15 mouse cellular contexts compared by ENCODE assay signal in the genomic region with DNA sequence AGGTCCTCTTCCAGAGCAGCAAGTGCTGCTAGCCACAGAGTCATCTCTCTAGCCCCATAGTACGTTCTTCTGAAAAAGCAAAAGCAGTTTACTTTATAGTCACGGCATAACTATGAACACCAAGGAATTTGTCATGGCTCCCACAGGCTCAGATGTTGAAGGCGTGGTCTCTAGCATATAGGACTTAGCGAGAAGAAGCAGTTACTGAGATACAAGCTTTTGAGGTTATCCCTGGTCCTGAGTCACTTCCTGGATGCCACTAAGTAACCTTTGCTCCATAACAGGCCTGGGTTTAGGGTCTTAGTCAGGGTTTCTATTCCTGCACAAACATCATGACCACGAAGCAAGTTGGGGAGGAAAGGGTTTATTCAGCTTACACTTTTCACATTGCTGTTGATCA.
"Had no signal": no experiment of that assay in that cellular context is flagged by ENCODE, and none has a peak within 500 bp of the region (broad histone marks: within the 10 kb centered on the region; RNA-seq: fewer than 3 reads in every experiment).

No protein-coding gene starts in this region.

- H3K27me3 ChIP-seq: liver, embryonic 15.5 days; lung, embryonic 15.5 days; midbrain, embryonic 12.5 days; neural tube, embryonic 12.5 days; stomach, embryonic 15.5 days had no signal

- H3K27ac ChIP-seq: liver, embryonic 15.5 days; lung, embryonic 15.5 days; midbrain, embryonic 10.5 days; midbrain, embryonic 12.5 days; neural tube, embryonic 12.5 days; stomach, embryonic 15.5 days had no signal

- DNase-seq: liver, postnatal 0 days; lung, adult 2 months; lung, postnatal 14 days; lung, postnatal 36 days; midbrain, embryonic 14.5 days; right cerebral cortex, postnatal 14 days; thymus, adult 18-20 months; thymus, postnatal 14 days; thymus, postnatal 36 days had no signal

- H3K4me3 ChIP-seq: liver, embryonic 15.5 days; lung, embryonic 15.5 days; midbrain, embryonic 10.5 days; midbrain, embryonic 12.5 days; neural tube, embryonic 12.5 days; stomach, embryonic 15.5 days had no signal

- H3K9ac ChIP-seq: liver, embryonic 15.5 days; liver, postnatal 0 days; lung, embryonic 15.5 days; midbrain, embryonic 12.5 days; neural tube, embryonic 12.5 days; stomach, embryonic 15.5 days had no signal
